Mouse (Mus musculus): ENCODE data around the gene Gm4846. TPM values are rescaled to one million over a fixed set of nuclear protein-coding genes. Genes with fewer than 3 reads are reported as not detected.

Gm4846 gene
- polyA plus RNA-seq, 1 experiment from 2014 or later: not detected

Other genes with a start within 250 kb of the Gm4846 start
- 0.12 and 0.41 TPM in 2 replicates for gene Ildr2, start 243.4 kb downstream of the Gm4846 start, polyA plus RNA-seq (2016; fragmentation: Nextera tagmentation; extraction: Ambion mirVana)
- gene Tada1, start 118.5 kb downstream of the Gm4846 start, polyA plus RNA-seq (2016; fragmentation: Nextera tagmentation; extraction: Ambion mirVana): 29.7 and 30.4 TPM in 2 replicates
- 2.8 and 3.2 TPM in 2 replicates for gene Pogk, start 87.7 kb downstream of the Gm4846 start, polyA plus RNA-seq (2016; fragmentation: Nextera tagmentation; extraction: Ambion mirVana)
- not detected in 2 replicates for gene Gm4847, start 150.1 kb upstream of the Gm4846 start, polyA plus RNA-seq (2016; fragmentation: Nextera tagmentation; extraction: Ambion mirVana)
- not detected in 2 replicates for gene Fmo9, start 184.3 kb upstream of the Gm4846 start, polyA plus RNA-seq (2016; fragmentation: Nextera tagmentation; extraction: Ambion mirVana)

Measured in liver, embryonic 12.5 days (tissue).